Mouse (Mus musculus): ENCODE data around the gene Rtl8c. TPM values are rescaled to one million over a fixed set of nuclear protein-coding genes. Genes with fewer than 3 reads are reported as not detected.
"Not testable (repeated sequence)": the region's sequence is repeated elsewhere in the genome, so short reads cannot be mapped to it uniquely, and the experiment has no call there.

Rtl8c gene
- polyA plus RNA-seq, 1 experiment from 2014 or later: 34.2 TPM

DNA sequence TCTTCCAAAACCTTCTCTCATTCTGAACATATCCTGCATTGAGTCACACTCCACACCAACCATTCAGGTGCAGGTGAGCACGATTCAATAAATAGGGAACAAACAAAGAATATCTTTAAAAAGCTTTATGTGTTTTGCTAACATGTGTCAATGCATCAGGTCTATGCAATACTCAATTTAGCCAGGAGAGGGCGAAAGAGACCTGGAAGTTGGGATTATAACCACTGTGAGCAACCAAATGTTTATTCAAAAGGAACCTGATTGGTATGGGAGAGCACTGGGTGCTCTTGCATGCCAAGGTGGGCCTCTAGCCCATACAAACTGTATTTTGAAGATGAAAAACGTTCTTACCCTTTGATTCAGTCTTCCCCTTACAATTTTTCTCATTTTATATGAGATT is 2.7 kb downstream of the Rtl8c start:
- Histone ChIP-seq H3K4me3 (ENCODE audit: low read depth, low read length) (no peak overlapping the region), H3K9ac (ENCODE audit: low read length) (no peak overlapping the region), H3K27me3 (replicated peaks; ENCODE audit: control insufficient read depth, insufficient read depth, low read length) (no peaks in the 10 kb centered on the region), H3K9me3 (ENCODE audit: control insufficient read depth, low read length) (no peaks in the 10 kb centered on the region), H3K4me1 (replicated peaks; ENCODE audit: control insufficient read depth, insufficient read depth, low read length) (no peaks in the 10 kb centered on the region), H3K36me3 (ENCODE audit: control insufficient read depth, insufficient read depth, low read length) (no peaks in the 10 kb centered on the region), H3K4me2 (ENCODE audit: low read length) (no peak overlapping the region), H3K27ac (ENCODE audit: low read depth) (no peak overlapping the region)
- peak; percentile 70 for DNase-seq (ENCODE audit: low spot score)
- ATAC-seq (replicated peaks; ENCODE audit: low FRiP score, low TSS enrichment, low read depth): no peak
- WGBS: 5% methylated on average over 3 of the region's 3 CpGs

DNA sequence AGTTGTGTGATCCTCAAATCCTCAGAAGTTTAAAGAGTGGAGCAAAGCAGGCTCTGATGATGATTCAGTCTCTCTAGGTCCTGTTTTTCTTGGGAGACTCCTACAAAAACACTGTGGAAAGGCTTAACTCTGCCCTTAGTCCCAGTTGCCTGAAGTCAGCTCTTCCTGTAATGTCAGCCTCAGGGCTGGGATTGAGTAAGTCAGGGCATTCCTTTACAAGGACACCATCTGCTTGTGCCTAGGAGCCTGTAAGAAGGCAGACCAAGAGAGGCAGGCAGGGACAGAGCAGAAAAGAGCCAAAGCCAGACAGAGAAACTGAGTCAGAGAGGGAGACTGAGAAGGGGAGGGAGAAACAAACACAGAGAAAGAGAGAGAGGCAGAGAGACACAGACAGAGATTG is 3.6 kb downstream of the Rtl8c start:
- not testable (repeated sequence) for H3K4me3 ChIP-seq (ENCODE audit: low read depth, low read length); H3K9me3 ChIP-seq (ENCODE audit: control insufficient read depth, low read length); H3K27me3 ChIP-seq (replicated peaks; ENCODE audit: control insufficient read depth, insufficient read depth, low read length); H3K4me2 ChIP-seq (ENCODE audit: low read length); H3K36me3 ChIP-seq (ENCODE audit: control insufficient read depth, insufficient read depth, low read length); ATAC-seq (replicated peaks; ENCODE audit: low FRiP score, low TSS enrichment, low read depth); DNase-seq (ENCODE audit: low spot score); H3K9ac ChIP-seq (ENCODE audit: low read length); H3K4me1 ChIP-seq (replicated peaks; ENCODE audit: control insufficient read depth, insufficient read depth, low read length); H3K27ac ChIP-seq (ENCODE audit: low read depth)

DNA sequence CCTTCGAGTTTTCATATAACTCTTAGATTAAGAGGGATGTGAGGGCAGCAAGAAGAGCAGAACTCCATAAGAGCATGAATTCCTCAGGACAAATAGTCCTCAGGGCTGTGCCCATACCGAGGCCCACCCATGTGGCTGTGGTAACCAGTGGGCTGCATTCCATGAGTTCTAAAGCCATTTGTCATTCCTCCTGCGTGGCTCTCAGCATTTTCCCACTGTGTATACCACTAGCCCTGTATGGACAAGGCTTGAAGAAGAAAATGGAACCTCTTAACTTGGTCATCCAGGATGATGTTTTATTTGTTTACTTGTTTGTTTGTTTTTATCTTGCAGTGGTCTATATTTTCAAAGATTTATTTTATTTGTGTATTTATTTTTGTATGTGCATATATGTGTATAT is 30.3 kb downstream of the Rtl8c start:
- 56% methylated on average over 3 of the region's 3 CpGs for WGBS
- not testable (repeated sequence) for H3K9ac ChIP-seq (ENCODE audit: low read length); H3K4me2 ChIP-seq (ENCODE audit: low read length); DNase-seq (ENCODE audit: low spot score); H3K4me3 ChIP-seq (ENCODE audit: low read depth, low read length); H3K36me3 ChIP-seq (ENCODE audit: control insufficient read depth, insufficient read depth, low read length); H3K9me3 ChIP-seq (ENCODE audit: control insufficient read depth, low read length); ATAC-seq (replicated peaks; ENCODE audit: low FRiP score, low TSS enrichment, low read depth); H3K27ac ChIP-seq (ENCODE audit: low read depth); H3K4me1 ChIP-seq (replicated peaks; ENCODE audit: control insufficient read depth, insufficient read depth, low read length); H3K27me3 ChIP-seq (replicated peaks; ENCODE audit: control insufficient read depth, insufficient read depth, low read length)

DNA sequence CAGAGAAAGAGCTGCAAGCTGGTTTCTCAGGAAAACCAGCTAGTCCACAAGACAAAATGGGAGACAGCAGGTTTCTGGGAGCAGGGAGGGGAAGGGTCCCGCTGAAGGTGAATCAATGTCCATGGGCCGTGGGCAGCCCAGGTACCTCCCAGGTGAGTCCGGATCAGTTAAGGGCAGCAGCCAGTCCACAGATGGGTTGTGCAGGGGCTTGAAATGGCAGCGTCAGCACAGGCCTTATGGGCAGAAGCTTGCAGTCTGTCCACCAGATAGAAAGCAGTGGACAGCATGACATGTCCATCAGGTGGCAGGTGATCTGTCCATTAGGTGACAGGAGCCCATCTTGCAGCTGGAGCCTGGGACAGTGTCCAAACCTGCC is 34.8 kb downstream of the Rtl8c start:
- not testable (repeated sequence) for H3K36me3 ChIP-seq (ENCODE audit: control insufficient read depth, insufficient read depth, low read length); H3K9me3 ChIP-seq (ENCODE audit: control insufficient read depth, low read length); ATAC-seq (replicated peaks; ENCODE audit: low FRiP score, low TSS enrichment, low read depth); H3K4me3 ChIP-seq (ENCODE audit: low read depth, low read length); DNase-seq (ENCODE audit: low spot score); H3K9ac ChIP-seq (ENCODE audit: low read length); H3K27ac ChIP-seq (ENCODE audit: low read depth); H3K4me1 ChIP-seq (replicated peaks; ENCODE audit: control insufficient read depth, insufficient read depth, low read length); H3K4me2 ChIP-seq (ENCODE audit: low read length); H3K27me3 ChIP-seq (replicated peaks; ENCODE audit: control insufficient read depth, insufficient read depth, low read length)
- 47% methylated on average over 3 of the region's 4 CpGs for WGBS

DNA sequence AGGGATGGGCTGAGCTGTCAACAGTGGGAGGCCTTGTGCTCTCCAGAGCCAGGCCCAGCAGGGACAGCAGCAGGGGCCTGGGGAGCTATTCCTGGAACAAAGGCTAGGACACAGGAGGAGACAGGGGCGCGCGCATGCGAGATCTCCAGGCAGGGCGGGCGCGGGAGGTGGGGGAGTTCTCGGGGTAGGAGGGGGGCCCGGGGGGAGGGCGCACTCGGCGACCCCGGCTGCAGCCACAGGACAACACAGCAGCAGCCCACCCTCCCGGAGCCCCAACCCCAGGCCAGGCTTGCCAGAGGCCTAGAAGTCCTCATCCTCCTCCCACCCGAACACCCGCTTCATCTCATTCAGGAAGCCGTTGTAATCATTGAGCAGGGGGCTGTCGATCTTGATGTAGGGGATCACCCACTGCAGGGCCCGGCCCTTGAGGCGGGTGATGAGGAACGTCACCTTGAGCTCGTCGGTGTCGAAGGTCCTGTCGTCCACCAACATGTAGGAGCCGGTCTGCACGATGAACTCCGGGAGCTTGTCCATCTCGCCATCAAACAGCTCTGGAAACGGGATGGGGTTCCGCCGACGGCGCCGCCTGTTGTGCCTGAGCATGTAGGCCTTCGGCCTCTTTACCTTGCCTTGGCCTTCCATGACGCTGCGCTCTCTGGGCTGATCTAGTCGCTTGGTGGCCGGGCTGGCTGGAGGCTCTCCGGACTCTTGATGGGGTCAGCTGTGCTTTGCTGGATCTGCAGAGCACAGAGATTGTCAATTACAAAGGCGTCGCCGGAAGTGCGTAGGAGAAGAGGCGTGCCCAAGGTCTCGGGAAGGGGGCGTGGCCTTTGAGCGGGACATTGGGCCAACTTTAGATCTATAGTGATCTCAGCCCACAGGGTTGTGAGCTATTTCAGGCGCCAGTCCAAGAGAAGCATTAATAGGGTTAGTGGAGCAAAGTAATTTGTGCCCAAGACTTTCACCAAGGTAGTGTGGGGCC is 35.4 kb downstream of the Rtl8c start, which contains the start of gene Rtl8a:
Rtl8a (minus strand) TSS at position 703 of the 982 bp plus-strand sequence.
- H3K36me3 ChIP-seq (ENCODE audit: control insufficient read depth, insufficient read depth, low read length); H3K9ac ChIP-seq (ENCODE audit: low read length); H3K9me3 ChIP-seq (ENCODE audit: control insufficient read depth, low read length); H3K4me1 ChIP-seq (replicated peaks; ENCODE audit: control insufficient read depth, insufficient read depth, low read length); H3K27ac ChIP-seq (ENCODE audit: low read depth); H3K27me3 ChIP-seq (replicated peaks; ENCODE audit: control insufficient read depth, insufficient read depth, low read length): not testable (repeated sequence)
- peak within 1 kb of the TSS; percentile 30 for H3K4me3 ChIP-seq (ENCODE audit: low read depth, low read length)
- ATAC-seq (replicated peaks; ENCODE audit: low FRiP score, low TSS enrichment, low read depth) (peak; percentile 94), DNase-seq (ENCODE audit: low spot score) (peak; percentile 83)
- H3K4me2 ChIP-seq (ENCODE audit: low read length): peak within 1 kb of the TSS; percentile 42
- 11% methylated on average over 9 of the region's 50 CpGs for WGBS

DNA sequence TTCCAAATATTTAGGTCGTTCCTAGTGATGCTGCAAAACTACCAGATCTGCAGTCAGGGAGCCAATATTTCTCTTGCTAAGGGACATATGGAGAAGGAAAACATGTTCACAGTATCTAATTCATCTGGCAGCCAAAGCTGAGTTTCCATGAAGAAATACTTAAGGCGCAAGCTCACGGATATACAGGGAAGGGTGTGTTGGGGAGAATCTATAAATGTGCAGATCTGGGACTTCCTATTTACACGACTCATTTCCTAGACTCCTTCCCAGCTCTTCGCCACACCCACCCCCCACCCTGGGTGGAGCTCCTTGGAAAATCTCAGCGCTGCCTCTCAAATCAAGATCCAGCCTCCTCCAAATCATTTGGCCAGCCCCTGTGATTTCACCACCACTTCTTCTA is 38.1 kb downstream of the Rtl8c start:
- Histone ChIP-seq H3K4me2 (ENCODE audit: low read length) (no peak overlapping the region), H3K4me3 (ENCODE audit: low read depth, low read length) (no peak overlapping the region), H3K27ac (ENCODE audit: low read depth) (no peak overlapping the region), H3K9ac (ENCODE audit: low read length) (no peak overlapping the region), H3K27me3 (replicated peaks; ENCODE audit: control insufficient read depth, insufficient read depth, low read length) (no peaks in the 10 kb centered on the region), H3K9me3 (ENCODE audit: control insufficient read depth, low read length) (no peaks in the 10 kb centered on the region), H3K4me1 (replicated peaks; ENCODE audit: control insufficient read depth, insufficient read depth, low read length) (no peaks in the 10 kb centered on the region), H3K36me3 (ENCODE audit: control insufficient read depth, insufficient read depth, low read length) (no peaks in the 10 kb centered on the region)
- WGBS: 76% methylated on average over 6 of the region's 6 CpGs
- ATAC-seq (replicated peaks; ENCODE audit: low FRiP score, low TSS enrichment, low read depth) (no peak), DNase-seq (ENCODE audit: low spot score) (no peak)

DNA sequence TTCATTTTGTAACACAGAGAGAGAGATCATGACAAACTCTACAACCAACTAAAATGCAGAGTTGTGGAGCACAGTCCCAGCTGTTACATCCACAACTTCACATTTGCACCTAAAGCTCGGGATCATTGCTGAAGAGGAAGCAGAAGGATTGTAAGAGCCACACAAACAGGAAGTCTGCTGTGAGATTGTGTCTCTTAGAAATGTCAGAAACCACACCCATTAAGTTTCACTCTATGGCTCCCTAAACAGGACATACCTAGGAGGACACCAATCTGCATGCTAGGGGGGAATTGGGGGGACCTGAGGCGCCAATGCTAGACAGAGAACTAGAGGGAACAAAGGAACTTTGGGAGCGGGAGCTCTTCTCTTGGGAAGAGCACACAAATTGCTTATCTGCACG is 45.1 kb downstream of the Rtl8c start:
- not testable (repeated sequence) for H3K27me3 ChIP-seq (replicated peaks; ENCODE audit: control insufficient read depth, insufficient read depth, low read length); H3K36me3 ChIP-seq (ENCODE audit: control insufficient read depth, insufficient read depth, low read length); H3K4me1 ChIP-seq (replicated peaks; ENCODE audit: control insufficient read depth, insufficient read depth, low read length); H3K27ac ChIP-seq (ENCODE audit: low read depth); H3K9ac ChIP-seq (ENCODE audit: low read length); H3K4me2 ChIP-seq (ENCODE audit: low read length); ATAC-seq (replicated peaks; ENCODE audit: low FRiP score, low TSS enrichment, low read depth); H3K4me3 ChIP-seq (ENCODE audit: low read depth, low read length); H3K9me3 ChIP-seq (ENCODE audit: control insufficient read depth, low read length); DNase-seq (ENCODE audit: low spot score)
- WGBS: 56% methylated on average over 4 of the region's 4 CpGs

Data from intestine, embryonic 14.5 days (tissue).